Mouse (Mus musculus) olfactory bulb, adult 2 months (tissue): ENCODE data around the gene Pnmt.

ENCODE experiments used
- CTCF ChIP-seq: fragments of 200-500 bp; IDR thresholded peaks from 2 replicates; pipeline ENCODE4 v1.5.1; 2012; ENCODE audit warnings: low read depth, mild to moderate bottlenecking, low read length, moderate library complexity; ENCODE audit not compliant: insufficient read depth
- POLR2A ChIP-seq: fragments of 200-500 bp; IDR thresholded peaks from 2 replicates; pipeline ENCODE4 v1.6.1; 2012; ENCODE audit warnings: mild to moderate bottlenecking, low read depth, low read length, moderate library complexity; ENCODE audit not compliant: insufficient read depth

DNA sequence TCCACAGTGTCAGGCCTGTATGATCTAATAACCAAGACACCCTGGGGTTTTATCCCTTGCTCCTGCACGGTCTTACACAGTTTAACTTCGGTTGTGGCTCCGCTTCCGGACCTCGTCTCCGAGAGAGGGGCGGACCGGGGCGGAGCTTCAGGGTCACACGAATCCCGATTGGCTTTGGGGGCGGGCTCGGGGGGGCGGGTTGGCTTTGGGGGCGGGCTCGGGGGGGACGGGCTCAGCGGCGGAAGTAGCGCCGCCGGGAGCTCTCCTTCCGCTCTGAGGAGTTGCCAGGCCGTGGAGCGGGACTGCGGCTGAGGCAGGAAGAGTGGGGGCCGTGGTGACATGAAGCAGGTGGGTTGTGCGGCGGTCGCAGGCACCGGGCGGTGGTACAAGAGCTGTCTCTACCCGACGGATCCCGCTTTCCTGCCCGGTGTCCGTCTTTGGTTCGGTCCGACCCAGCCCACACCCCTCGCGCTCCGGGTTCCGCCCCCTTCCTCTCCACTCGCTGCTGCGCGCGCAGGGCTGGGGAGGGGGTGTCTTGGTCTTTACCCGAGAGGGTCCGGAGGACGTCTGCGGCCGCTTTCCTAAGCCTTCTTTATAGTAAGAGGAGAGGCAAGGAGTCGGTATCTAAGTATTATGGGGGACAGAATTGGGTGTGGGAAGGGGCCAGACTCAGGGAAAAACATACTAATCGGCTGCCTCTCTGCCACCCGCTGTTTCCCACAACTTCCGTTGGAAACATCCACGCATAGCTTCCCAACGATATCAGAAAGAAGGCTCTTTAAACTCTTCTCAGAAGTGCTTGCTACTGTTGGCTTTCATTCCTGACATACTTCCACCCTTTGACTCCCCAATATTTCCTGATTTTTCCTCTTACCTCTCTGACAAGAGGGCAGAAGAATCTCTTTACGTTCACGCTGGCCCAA lies 27.8 kb upstream of the Pnmt start, which contains the start of gene Stard3:
- TF ChIP-seq POLR2A, result 0 out of 2 replicates have a peak, but pooled peaks have one; percentile 31
- no peak for TF ChIP-seq CTCF
